Mouse (Mus musculus) T-helper 2 cell (primary cell): ENCODE data around the gene Fbxl2.

Experiments
- in situ Hi-C: fragments of 300-600 bp; cut with MboI, MseI; formaldehyde crosslinking; loops from one replicate; pipeline ENCODE4 v1.15.1; 2025; ENCODE audit warnings: high pct_unique_total_duplicates

Gene Fbxl2

DNA sequence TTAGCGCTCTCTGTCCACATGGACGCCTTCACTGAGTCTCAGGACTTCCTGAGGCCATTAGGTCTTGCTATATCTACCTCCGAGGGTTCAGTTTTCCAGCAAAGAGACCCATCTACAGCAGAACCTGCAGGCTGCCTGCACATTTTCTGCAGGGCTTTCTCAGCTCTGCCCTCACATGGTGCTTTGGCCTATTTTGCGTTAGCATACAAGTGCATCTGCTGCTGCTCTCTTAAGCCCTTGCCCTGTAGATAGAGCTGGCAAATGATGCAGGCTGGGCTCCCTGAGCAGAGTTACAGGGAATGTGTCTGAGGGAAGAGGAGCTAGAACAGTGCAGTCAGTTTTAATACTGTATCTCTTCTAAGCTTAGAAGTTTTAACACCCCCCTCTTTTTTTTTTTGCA lies 71.0 kb downstream of the Fbxl2 start:
- in situ Hi-C loops, result loop anchor here (25.0 kb wide), 1 partner anchor 637 kb away; no protein-coding TSS in a partner anchor

DNA sequence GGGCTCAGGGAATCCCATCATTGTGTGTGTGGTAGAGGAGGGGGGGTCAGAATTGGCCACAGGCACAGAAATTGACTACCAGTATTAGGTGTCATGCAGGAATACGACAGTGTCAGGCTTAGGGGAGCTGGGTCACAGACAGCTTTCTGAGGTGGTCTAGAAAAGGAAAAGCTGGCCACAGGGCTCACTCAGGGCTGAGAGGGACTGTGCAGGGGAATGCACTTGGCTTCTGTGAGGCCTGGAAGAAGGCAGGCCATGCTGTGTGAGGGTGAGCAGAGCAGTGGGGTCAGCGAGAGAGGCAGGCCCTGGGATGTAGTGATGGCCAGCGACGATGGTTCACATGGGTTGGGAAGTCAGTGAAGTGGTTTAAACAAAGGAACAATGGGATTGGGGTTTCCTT lies 72.1 kb downstream of the Fbxl2 start:
- in situ Hi-C loops, result loop anchor here (25.0 kb wide), 1 partner anchor 638 kb away; no protein-coding TSS in a partner anchor

GRCm38 (mm10) chr9:113971615-113972014 lies 74.4 kb downstream of the Fbxl2 start:
- in situ Hi-C loops, result loop anchor here (25.0 kb wide), 1 partner anchor 641 kb away; no protein-coding TSS in a partner anchor

GRCm38 (mm10) chr9:113970041-113970440 lies 76.0 kb downstream of the Fbxl2 start:
- in situ Hi-C loops, result loop anchor here (25.0 kb wide), 1 partner anchor 642 kb away; no protein-coding TSS in a partner anchor

- in situ Hi-C loops, result loop anchor here (25.0 kb wide), 1 partner anchor 643 kb away; no protein-coding TSS in a partner anchor
These were observed 76.6 kb downstream of the Fbxl2 start for GRCm38 (mm10) chr9:113969399-113969798.

DNA sequence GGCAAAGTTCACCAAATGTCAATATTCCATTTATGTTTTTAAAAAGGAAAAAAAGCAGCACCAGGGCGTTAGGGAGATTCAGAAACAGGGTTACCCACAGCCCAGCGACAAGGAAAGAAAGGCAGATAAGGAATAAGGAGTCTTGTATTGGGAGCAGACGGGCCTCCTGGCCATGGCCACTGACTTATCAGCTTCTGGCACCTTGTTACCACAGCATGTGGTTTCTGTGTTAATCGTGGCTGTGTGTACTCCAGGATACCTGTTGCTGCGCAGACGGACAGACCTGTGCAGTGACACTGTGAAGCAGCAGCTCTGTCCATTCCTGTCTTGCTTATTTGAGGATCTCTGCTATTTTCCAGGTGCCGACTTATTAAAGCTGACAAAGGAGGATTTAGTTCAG lies 77.0 kb downstream of the Fbxl2 start:
- in situ Hi-C loops, result loop anchor here (25.0 kb wide), 1 partner anchor 643 kb away; no protein-coding TSS in a partner anchor

DNA sequence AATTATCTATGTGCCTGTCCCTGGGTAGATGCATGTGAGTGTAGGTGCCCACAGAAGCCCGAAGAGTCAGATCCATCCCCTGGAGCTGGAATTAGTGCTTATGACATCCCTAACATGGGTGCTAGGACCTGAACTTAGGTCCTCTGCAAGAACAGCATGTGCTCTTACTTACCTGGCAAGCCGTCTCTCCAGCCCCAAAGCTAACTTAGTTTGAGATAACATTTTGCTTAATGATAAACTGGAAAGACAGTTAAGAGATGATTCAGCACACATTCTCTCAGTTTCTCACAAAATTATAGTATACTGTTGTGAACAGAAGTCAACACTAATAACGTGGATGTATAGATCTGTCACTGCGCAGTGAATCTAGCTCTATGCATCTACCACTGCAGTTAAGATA lies 79.2 kb downstream of the Fbxl2 start:
- in situ Hi-C loops, result loop anchor here (25.0 kb wide), 1 partner anchor 645 kb away; no protein-coding TSS in a partner anchor

DNA sequence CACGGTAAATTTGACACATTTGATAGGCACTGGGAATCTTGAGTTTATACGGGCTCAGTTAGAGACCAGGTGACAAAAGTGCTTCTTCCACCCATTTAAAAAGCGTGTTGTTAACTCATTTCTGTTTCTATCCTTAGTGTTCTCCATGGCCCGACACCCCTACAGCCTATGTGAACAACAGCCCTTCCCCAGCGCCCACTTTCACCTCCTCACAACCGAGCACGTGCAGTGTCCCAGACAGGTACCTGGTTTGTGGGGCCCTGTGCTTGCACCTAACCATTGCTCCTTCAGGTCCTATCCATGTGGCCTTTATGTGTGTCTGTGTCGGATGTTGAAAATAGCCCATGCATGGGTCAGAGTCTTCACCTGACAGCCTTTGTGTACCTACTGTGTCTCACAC lies 81.6 kb downstream of the Fbxl2 start:
- in situ Hi-C loops, result loop anchor here (25.0 kb wide), 1 partner anchor 648 kb away; no protein-coding TSS in a partner anchor

DNA sequence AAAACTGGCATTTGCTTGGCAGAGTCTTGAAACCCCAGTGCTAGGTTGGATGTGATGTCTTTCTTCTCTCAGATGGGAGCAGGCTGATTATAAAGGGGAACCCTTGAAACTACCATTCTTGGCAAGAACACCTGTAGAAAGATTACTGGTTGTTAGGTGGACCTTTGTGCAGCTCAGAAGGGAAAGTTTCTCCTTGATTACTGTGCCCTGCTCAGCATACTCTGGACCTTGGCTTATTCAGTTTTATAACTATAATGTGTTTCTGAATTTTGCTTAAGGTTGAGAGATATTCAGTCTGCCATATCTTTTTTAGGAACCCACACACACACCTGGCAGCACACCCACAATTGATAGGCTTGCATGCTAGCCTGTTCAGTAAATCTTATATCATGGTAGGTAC lies 82.3 kb downstream of the Fbxl2 start:
- in situ Hi-C loops, result loop anchor here (25.0 kb wide), 1 partner anchor 649 kb away; no protein-coding TSS in a partner anchor

- in situ Hi-C loops, result loop anchor here (25.0 kb wide), 1 partner anchor 655 kb away; no protein-coding TSS in a partner anchor
These were observed 88.2 kb downstream of the Fbxl2 start for GRCm38 (mm10) chr9:113957777-113958176.

GRCm38 (mm10) chr9:113947216-113947615 lies 98.8 kb downstream of the Fbxl2 start:
- in situ Hi-C loops, result no loop called here

DNA sequence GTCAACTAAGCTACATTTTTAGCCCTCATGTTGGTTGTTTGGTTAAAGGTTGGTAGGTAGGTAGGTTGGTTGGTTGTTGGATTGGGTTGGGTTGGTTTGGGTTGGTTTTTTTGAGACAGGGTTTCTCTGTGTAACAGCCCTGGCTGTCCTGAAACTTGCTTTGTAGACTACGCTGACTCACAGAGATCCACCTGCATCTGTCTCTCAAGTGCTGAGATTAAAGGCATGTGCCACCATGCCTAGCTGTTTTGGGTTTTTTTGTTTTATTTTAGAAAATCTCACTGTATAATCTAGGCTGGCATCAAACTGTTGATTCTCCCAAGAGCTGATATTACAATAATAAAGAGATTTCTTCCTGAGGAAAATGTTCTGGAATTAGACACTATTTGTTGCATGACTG lies 102.6 kb downstream of the Fbxl2 start:
- in situ Hi-C loops, result no loop called here

- in situ Hi-C loops, result no loop called here
These were observed 104.7 kb downstream of the Fbxl2 start for GRCm38 (mm10) chr9:113941103-113941805.

DNA sequence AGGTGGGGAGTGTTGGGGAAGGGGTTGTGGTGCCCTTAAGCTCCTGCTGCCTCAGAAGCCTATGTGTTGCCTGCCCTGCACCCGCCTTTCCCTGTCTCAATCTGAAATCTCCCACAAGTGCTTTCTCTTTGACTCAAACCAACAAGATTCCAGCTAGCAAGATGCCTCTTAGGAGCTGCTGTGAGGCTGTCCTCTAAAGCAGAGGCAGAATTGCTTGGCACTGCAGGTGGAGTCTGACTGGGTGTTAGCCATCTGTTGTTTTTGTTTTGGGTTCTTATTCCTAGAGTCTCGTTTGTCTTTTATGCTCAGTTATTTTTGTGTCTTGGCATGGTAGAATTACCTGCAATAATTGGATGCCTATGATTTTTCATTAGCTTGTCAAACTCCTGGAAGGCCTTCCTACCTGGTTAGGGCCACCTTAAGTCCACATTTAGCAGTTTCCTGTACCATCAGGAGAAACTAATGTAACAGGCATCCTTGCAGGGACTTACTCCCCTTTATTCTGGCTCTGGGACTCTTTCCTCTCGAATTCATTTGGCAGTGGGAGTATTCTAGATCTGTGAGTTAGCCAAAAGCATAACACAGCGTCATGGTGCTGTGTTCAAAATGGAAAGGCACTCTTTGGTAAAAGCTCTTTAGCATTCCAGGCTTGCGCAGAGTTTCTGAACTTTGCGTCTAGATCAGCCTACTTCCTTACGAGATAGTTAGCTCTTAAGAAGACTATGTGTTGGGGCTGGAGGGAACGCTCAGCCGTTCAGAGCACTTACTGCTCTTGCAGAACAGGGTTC lies 106.7 kb downstream of the Fbxl2 start:
- in situ Hi-C loops, result no loop called here

- in situ Hi-C loops, result no loop called here
These were observed 110.4 kb downstream of the Fbxl2 start for GRCm38 (mm10) chr9:113935638-113936037.

DNA sequence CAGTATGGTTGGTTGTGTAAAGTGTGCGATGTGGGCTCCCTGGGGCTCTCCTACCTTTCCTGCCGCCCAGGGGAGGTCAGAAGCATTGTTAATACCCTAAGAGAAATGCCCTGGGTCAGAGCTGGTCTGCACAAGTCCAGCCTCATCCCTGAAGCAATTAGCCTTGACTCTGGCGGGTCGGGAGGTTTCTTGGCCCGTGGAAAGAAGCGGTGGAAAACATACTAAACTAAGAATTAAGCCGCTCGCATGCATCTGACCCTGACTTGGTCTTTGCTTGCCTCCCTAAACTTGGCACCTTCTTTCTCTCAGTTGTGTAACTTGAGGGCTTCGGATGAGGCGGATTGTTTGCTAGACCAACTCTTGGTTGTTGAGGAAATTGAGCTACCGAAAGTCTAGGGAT lies 113.5 kb downstream of the Fbxl2 start:
- in situ Hi-C loops, result no loop called here

DNA sequence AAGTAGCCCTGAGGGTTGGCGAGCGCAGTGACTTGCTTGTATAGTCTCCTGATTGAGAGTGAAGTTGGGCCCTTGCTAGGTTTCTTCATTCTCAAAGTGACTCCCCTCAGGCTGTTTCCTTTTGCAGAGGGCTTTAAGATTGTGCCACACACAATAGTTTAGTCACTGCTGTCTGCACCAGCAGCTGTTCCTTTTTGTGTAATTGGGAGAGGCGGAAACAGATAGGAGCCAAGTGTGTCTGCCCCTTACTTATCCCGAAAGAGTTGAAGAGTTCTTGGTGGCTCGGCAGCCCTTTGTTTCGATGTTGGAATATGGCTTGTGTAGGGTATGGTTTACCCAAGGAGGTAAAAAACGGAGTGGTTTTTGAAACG lies 113.9 kb downstream of the Fbxl2 start:
- in situ Hi-C loops, result no loop called here

GRCm38 (mm10) chr9:113931375-113932099 lies 114.5 kb downstream of the Fbxl2 start:
- in situ Hi-C loops, result no loop called here

GRCm38 (mm10) chr9:113930534-113931374 lies 115.2 kb downstream of the Fbxl2 start, which contains the start of gene Ubp1:
Gene Ubp1, plus strand, starts transcription at chr9:113930934.
- in situ Hi-C loops, result no loop called here

DNA sequence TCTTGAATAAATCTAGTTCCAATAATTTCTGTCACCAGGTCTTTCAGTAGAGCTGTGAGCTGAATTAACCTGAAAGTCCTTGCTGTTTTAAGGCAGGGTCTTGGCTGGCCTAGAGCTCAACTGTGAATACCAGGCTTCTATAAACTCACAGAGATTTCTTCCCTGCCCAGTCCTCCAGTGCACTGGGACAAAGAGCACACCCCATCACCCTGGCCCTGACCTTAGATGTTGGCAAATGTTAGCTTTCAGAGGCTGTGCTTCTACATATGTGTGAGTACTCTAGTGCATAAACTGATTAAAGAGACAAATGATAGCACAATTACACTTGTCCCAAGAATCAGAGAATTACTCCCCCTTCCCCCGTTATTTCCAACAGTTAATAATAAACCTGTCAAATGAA lies 116.3 kb downstream of the Fbxl2 start:
- in situ Hi-C loops, result no loop called here

DNA sequence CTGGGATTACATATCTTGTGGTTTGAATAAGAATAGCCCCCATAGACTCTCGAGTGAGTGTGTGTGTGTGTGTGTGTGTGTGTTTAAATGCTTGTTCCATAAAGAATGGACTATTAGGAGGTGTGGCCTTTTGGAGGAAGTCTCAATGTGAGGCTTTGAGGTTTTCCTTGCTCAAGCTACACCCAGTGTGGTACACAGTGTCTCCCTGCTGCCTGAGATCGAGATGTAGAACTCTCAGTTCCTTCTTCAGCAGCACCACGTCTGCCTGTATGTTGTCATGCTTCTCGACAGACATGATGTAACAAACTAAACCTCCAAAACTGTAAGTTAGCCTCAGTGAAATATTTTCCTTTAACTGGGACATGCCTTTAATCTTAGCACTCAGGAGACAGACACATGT lies 117.4 kb downstream of the Fbxl2 start:
- in situ Hi-C loops, result no loop called here
